Mouse (Mus musculus): ENCODE data around the gene Trip12.

The Trip12 gene

GRCm38 (mm10) chr1:84840018-84840664, at the start of gene Trip12:
Gene Trip12, minus strand, starts transcription at chr1:84840516.
- DNase-seq: no peak

- DNase-seq: no peak
These were observed 49.7 kb upstream of the Trip12 start for GRCm38 (mm10) chr1:84890005-84890393.

- DNase-seq: no peak
These were observed 49.2 kb upstream of the Trip12 start for GRCm38 (mm10) chr1:84889330-84890004.

- DNase-seq: no peak
These were observed 45.6 kb upstream of the Trip12 start for GRCm38 (mm10) chr1:84885921-84886320.

GRCm38 (mm10) chr1:84885174-84885573, 44.9 kb upstream of the Trip12 start:
- no peak for DNase-seq

- no peak for DNase-seq
These were observed 43.6 kb upstream of the Trip12 start for GRCm38 (mm10) chr1:84883889-84884288.

- no peak for DNase-seq
These were observed 42.6 kb upstream of the Trip12 start for GRCm38 (mm10) chr1:84882937-84883336.

GRCm38 (mm10) chr1:84882066-84882532, 41.8 kb upstream of the Trip12 start:
- no peak for DNase-seq

- no peak for DNase-seq
These were observed 41.1 kb upstream of the Trip12 start for GRCm38 (mm10) chr1:84881248-84882065.

- no peak for DNase-seq
These were observed 39.3 kb upstream of the Trip12 start for GRCm38 (mm10) chr1:84879571-84880120.

GRCm38 (mm10) chr1:84877590-84877989, 37.3 kb upstream of the Trip12 start:
- DNase-seq: no peak

- no peak for DNase-seq
These were observed 32.6 kb upstream of the Trip12 start for GRCm38 (mm10) chr1:84872939-84873338.

- DNase-seq: no peak
These were observed 31.8 kb upstream of the Trip12 start for GRCm38 (mm10) chr1:84872105-84872504.

- no peak for DNase-seq
These were observed 30.8 kb upstream of the Trip12 start for GRCm38 (mm10) chr1:84871131-84871530.

GRCm38 (mm10) chr1:84869498-84869897, 29.2 kb upstream of the Trip12 start:
- DNase-seq: no peak

- DNase-seq: no peak
These were observed 28.5 kb upstream of the Trip12 start for GRCm38 (mm10) chr1:84868841-84869240.

- DNase-seq: no peak
These were observed 28.0 kb upstream of the Trip12 start for GRCm38 (mm10) chr1:84868311-84868710.

GRCm38 (mm10) chr1:84866706-84867230, 26.5 kb upstream of the Trip12 start:
- no peak for DNase-seq

GRCm38 (mm10) chr1:84866231-84866630, 25.9 kb upstream of the Trip12 start:
- DNase-seq: no peak

GRCm38 (mm10) chr1:84864645-84865044, 24.3 kb upstream of the Trip12 start:
- DNase-seq: no peak

GRCm38 (mm10) chr1:84861255-84861630, 20.9 kb upstream of the Trip12 start:
- DNase-seq: no peak

GRCm38 (mm10) chr1:84860360-84861254, 20.3 kb upstream of the Trip12 start:
- no peak for DNase-seq
